Mouse (Mus musculus): ENCODE results near the gene Cdk5rap3. TPM values are rescaled to one million over a fixed set of nuclear protein-coding genes. Genes with fewer than 3 reads are reported as not detected.

Gene Cdk5rap3
- polyA plus RNA-seq, 1 experiment from 2014 or later: 50.9 TPM

DNA sequence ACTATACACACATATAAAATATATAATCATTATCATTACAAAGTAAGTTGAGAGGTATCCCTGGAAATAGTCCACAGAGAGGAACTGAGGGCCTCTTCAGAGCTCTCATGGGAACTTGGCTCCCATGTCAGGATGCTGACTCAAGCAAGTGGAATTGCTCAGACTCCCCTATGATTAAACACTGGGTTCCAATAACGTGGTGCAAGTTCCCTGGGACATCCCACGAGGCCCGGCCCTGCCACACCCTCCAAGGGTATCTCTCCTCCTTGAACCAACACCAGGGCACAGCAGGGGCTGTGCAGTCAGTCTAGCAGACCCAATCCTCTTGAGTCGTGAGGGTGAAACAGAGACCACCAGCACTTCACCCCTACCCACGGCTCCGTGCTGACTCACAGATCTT, 2.7 kb upstream of the Cdk5rap3 start:
- Histone ChIP-seq H3K4me1 (ENCODE audit: control insufficient read depth in 2 of 2, insufficient read depth in 2 of 2, low read length in 2 of 2) (peaks cover 0 to 9% of the 10 kb centered on the region in 2 experiments; a peak in 2 of 4 replicates), H3K9ac (ENCODE audit: low read length) (no peak overlapping the region), H3K9me3 (ENCODE audit: control insufficient read depth, low read length) (no peaks in the 10 kb centered on the region), H3K4me2 (ENCODE audit: low read length) (no peak overlapping the region), H3K27me3 (ENCODE audit: control insufficient read depth, insufficient read depth, low read length) (no peaks in the 10 kb centered on the region), H3K4me3 (ENCODE audit: control insufficient read depth in 1 of 2, insufficient read depth in 1 of 2, low read depth in 1 of 2, low read length in 2 of 2) (no peak overlapping the region), H3K36me3 (ENCODE audit: control insufficient read depth, insufficient read depth, low read length) (no peaks in the 10 kb centered on the region), H3K27ac (replicated peaks in 1 of 2; ENCODE audit: control insufficient read depth in 1 of 2, insufficient read depth in 1 of 2, low read depth in 2 of 2, low read length in 2 of 2) (no peak overlapping the region)
- no peak for ATAC-seq (ENCODE audit: insufficient number of reproducible peaks, insufficient read depth, low FRiP score, low read depth)
- 47% methylated on average over 6 of the region's 6 CpGs for WGBS

DNA sequence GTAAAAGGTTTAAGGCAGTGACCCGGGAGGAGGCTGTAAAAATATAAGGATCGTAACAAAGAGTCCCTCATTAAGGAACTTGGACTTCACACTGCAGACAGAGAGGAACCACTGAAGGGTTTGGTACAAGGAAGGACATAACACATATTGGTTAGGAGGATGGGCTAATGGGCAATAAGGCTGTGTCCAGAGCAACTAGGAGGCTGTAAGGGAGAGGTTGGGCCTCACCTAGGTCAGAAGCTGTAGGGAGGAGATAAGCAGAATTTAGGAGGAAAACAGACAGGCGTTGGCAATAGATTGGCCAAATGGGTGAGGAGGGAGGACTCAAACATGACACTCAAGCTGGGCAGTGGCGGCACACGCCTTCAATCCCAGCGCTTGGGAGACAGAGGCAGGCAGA, 1.1 kb upstream of the Cdk5rap3 start:
- H3K27me3 ChIP-seq (ENCODE audit: control insufficient read depth, insufficient read depth, low read length): no peaks in the 10 kb centered on the region
- H3K27ac ChIP-seq (replicated peaks in 1 of 2; ENCODE audit: control insufficient read depth in 1 of 2, insufficient read depth in 1 of 2, low read depth in 2 of 2, low read length in 2 of 2): no peak overlapping the region
- H3K9ac ChIP-seq (ENCODE audit: low read length): no peak overlapping the region
- H3K9me3 ChIP-seq (ENCODE audit: control insufficient read depth, low read length): no peaks in the 10 kb centered on the region
- WGBS: 74% methylated on average over 6 of the region's 6 CpGs
- ATAC-seq (ENCODE audit: insufficient number of reproducible peaks, insufficient read depth, low FRiP score, low read depth): no peak
- no peak overlapping the region for H3K4me2 ChIP-seq (ENCODE audit: low read length)
- no peak overlapping the region for H3K4me3 ChIP-seq (ENCODE audit: control insufficient read depth in 1 of 2, insufficient read depth in 1 of 2, low read depth in 1 of 2, low read length in 2 of 2)
- 0 out of 2 replicates have a peak, but pooled peaks cover 3% of the 10 kb centered on the region for H3K36me3 ChIP-seq (ENCODE audit: control insufficient read depth, insufficient read depth, low read length)
- peaks cover 0 to 9% of the 10 kb centered on the region in 2 experiments; a peak in 2 of 4 replicates for H3K4me1 ChIP-seq (ENCODE audit: control insufficient read depth in 2 of 2, insufficient read depth in 2 of 2, low read length in 2 of 2)

DNA sequence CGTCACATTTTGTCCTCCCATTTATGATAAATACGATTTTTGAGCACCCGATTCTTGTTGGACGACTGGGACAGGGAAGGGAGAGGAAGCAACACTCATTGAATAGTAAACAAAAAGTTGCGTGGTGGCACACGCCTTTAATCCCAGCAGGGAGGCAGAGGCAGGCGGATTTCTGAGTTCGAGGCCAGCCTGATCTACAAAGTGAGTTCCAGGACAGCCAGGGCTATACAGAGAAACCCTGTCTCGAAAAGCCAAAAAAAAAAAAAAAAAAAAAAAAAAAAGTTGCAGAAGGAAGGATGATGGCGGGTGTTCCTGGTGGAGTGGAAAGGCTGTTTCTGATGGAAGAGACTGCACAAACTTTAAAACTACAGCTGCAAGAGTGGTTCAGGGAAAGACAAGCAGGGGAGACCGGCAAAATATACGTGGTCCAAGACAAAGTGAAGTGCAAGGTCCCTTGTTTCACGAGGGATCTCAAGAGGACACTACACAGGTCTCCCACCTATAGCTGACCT, 645 bp upstream of the Cdk5rap3 start:
- WGBS: 28% methylated on average over 12 of the region's 13 CpGs
- Histone ChIP-seq H3K27ac (replicated peaks in 1 of 2; ENCODE audit: control insufficient read depth in 1 of 2, insufficient read depth in 1 of 2, low read depth in 2 of 2, low read length in 2 of 2) (no peak overlapping the region), H3K4me1 (ENCODE audit: control insufficient read depth in 2 of 2, insufficient read depth in 2 of 2, low read length in 2 of 2) (peaks cover 0 to 9% of the 10 kb centered on the region in 2 experiments; a peak in 2 of 4 replicates), H3K27me3 (ENCODE audit: control insufficient read depth, insufficient read depth, low read length) (no peaks in the 10 kb centered on the region), H3K4me2 (ENCODE audit: low read length) (peak overlapping the region; percentile 71), H3K36me3 (ENCODE audit: control insufficient read depth, insufficient read depth, low read length) (peaks cover 6% of the 10 kb centered on the region; the same call in 1 of the 2 replicates), H3K9ac (ENCODE audit: low read length) (peak overlapping the region; percentile 66), H3K9me3 (ENCODE audit: control insufficient read depth, low read length) (no peaks in the 10 kb centered on the region), H3K4me3 (ENCODE audit: control insufficient read depth in 1 of 2, insufficient read depth in 1 of 2, low read depth in 1 of 2, low read length in 2 of 2) (peak overlapping the region; percentile 49 to 77)
- ATAC-seq (ENCODE audit: insufficient number of reproducible peaks, insufficient read depth, low FRiP score, low read depth): no peak

DNA sequence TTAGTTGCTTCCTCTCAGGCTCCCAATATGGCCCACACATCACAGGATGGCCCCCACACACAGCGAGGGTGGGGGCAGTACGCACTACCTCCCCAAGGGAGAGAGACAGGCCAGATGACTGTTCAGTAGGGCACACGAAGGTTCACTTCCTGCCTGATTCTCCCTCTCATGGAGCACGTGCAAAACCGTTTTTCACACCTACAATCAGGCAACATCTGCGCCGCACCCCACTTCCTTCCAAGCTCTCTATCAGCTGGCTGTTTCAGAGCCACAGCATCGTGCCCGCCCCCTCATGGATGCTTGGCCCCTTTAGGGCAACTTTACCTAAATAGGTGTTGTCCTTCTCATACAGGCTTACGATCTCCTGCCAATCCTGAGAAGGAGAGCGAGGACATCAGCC, 3.6 kb downstream of the Cdk5rap3 start:
- Histone ChIP-seq H3K4me3 (ENCODE audit: control insufficient read depth in 1 of 2, insufficient read depth in 1 of 2, low read depth in 1 of 2, low read length in 2 of 2) (no peak overlapping the region), H3K9ac (ENCODE audit: low read length) (no peak overlapping the region), H3K4me1 (ENCODE audit: control insufficient read depth in 2 of 2, insufficient read depth in 2 of 2, low read length in 2 of 2) (peaks cover 0 to 9% of the 10 kb centered on the region in 2 experiments; a peak in 3 of 4 replicates), H3K27me3 (ENCODE audit: control insufficient read depth, insufficient read depth, low read length) (no peaks in the 10 kb centered on the region), H3K4me2 (ENCODE audit: low read length) (no peak overlapping the region), H3K27ac (replicated peaks in 1 of 2; ENCODE audit: control insufficient read depth in 1 of 2, insufficient read depth in 1 of 2, low read depth in 2 of 2, low read length in 2 of 2) (no peak overlapping the region), H3K9me3 (ENCODE audit: control insufficient read depth, low read length) (no peaks in the 10 kb centered on the region), H3K36me3 (ENCODE audit: control insufficient read depth, insufficient read depth, low read length) (peaks cover 39% of the 10 kb centered on the region)
- ATAC-seq (ENCODE audit: insufficient number of reproducible peaks, insufficient read depth, low FRiP score, low read depth): no peak
- 79% methylated on average over 11 of the region's 11 CpGs for WGBS

DNA sequence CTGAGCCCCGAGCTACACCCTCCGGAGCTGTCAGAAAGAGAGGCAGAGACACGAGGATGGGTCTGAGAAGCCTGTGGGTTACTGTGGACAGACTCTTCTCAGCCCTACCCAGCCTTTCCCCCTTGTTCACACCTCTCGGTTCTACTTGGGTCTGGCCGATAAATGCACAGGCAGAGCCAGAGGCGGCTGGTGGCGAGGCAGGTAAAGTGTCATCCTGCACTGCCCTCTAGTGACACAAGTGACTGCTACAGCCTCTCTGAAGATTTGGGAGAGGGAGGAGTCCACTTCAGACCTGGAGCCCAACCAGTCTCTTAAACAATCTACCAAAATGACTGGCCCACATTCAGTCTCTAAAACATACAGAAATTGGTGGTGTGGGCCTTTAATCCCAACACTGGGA, 6.3 kb downstream of the Cdk5rap3 start:
- H3K4me2 ChIP-seq (ENCODE audit: low read length): no peak overlapping the region
- 0 out of 2 replicates have a peak, but pooled peaks have one; percentile 37 for ATAC-seq (ENCODE audit: insufficient number of reproducible peaks, insufficient read depth, low FRiP score, low read depth)
- no peak overlapping the region for H3K4me3 ChIP-seq (ENCODE audit: control insufficient read depth in 1 of 2, insufficient read depth in 1 of 2, low read depth in 1 of 2, low read length in 2 of 2)
- H3K9me3 ChIP-seq (ENCODE audit: control insufficient read depth, low read length): no peaks in the 10 kb centered on the region
- WGBS: 25% methylated on average over 7 of the region's 7 CpGs
- peaks cover 44% of the 10 kb centered on the region for H3K36me3 ChIP-seq (ENCODE audit: control insufficient read depth, insufficient read depth, low read length)
- no peaks in the 10 kb centered on the region for H3K27me3 ChIP-seq (ENCODE audit: control insufficient read depth, insufficient read depth, low read length)
- no peak overlapping the region for H3K9ac ChIP-seq (ENCODE audit: low read length)
- peaks cover 14 to 19% of the 10 kb centered on the region in 2 experiments for H3K4me1 ChIP-seq (ENCODE audit: control insufficient read depth in 2 of 2, insufficient read depth in 2 of 2, low read length in 2 of 2)
- no peak overlapping the region for H3K27ac ChIP-seq (replicated peaks in 1 of 2; ENCODE audit: control insufficient read depth in 1 of 2, insufficient read depth in 1 of 2, low read depth in 2 of 2, low read length in 2 of 2)

DNA sequence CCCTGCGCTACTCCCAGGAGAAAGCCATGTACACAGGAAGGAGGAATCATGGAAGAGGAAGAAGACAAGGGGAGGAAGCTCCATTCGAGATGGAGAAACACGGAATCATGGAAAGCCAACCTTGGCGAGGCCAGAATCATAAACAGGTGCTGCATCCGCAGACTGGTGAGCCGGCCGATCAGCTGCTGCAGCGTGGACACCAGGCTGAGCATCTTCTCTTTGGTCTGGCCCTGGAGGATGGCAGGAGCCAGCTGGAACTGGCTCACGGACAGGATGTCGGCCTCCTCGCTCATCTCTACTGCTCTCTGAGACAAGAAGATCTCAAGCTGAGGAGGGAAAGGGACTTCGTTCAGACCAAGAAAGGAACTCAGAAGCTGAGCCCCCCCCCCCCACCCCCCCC, 7.7 kb downstream of the Cdk5rap3 start:
- no peak overlapping the region for H3K9ac ChIP-seq (ENCODE audit: low read length)
- peaks cover 44% of the 10 kb centered on the region for H3K36me3 ChIP-seq (ENCODE audit: control insufficient read depth, insufficient read depth, low read length)
- H3K4me2 ChIP-seq (ENCODE audit: low read length): no peak overlapping the region
- no peaks in the 10 kb centered on the region for H3K9me3 ChIP-seq (ENCODE audit: control insufficient read depth, low read length)
- H3K4me1 ChIP-seq (ENCODE audit: control insufficient read depth in 2 of 2, insufficient read depth in 2 of 2, low read length in 2 of 2): peaks cover 14 to 18% of the 10 kb centered on the region in 2 experiments
- ATAC-seq (ENCODE audit: insufficient number of reproducible peaks, insufficient read depth, low FRiP score, low read depth): no peak
- WGBS: 90% methylated on average over 12 of the region's 12 CpGs
- H3K4me3 ChIP-seq (ENCODE audit: control insufficient read depth in 1 of 2, insufficient read depth in 1 of 2, low read depth in 1 of 2, low read length in 2 of 2): no peak overlapping the region
- H3K27ac ChIP-seq (replicated peaks in 1 of 2; ENCODE audit: control insufficient read depth in 1 of 2, insufficient read depth in 1 of 2, low read depth in 2 of 2, low read length in 2 of 2): no peak overlapping the region
- H3K27me3 ChIP-seq (ENCODE audit: control insufficient read depth, insufficient read depth, low read length): no peaks in the 10 kb centered on the region

DNA sequence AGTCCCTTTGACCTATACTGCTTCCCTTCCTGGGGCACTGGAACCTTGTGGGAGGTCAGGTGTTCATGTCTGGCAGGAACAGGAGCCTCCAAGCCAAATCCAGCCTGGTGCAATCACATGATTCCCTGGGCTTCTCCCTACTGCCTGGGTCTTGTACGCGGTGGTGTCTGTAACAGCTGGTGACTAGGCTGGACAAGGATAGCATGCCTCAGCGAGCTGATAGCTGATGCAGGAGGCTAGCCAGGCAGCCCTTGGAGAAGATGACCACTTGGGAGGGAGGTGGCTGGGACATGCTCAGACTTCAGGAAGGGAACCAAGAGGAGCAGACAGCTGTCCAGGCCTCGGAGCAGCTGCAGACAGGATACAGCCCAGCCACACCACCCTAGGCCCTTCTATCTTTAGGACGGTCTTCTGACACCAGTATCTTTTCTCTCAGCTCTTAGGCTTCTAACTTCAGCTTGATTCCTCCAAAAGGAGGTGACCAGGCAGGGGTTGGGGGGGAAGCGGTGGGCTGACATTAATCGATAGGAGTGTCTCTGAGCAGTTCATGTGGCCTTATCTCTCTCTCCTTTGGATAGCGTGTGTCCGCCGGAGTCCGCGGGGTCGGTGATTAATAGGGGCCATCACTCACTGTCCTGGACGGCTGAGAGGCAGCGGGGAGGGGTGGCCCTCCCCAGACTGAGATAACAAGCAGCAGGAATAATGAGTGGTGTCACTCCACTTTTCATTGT, 9.7 kb downstream of the Cdk5rap3 start:
- 11% methylated on average over 15 of the region's 15 CpGs for WGBS
- Histone ChIP-seq H3K4me2 (ENCODE audit: low read length) (peak overlapping the region; percentile 11; the same call in 1 of the 2 replicates), H3K4me1 (ENCODE audit: control insufficient read depth in 2 of 2, insufficient read depth in 2 of 2, low read length in 2 of 2) (peaks cover 21 to 28% of the 10 kb centered on the region in 2 experiments), H3K9ac (ENCODE audit: low read length) (no peak overlapping the region), H3K36me3 (ENCODE audit: control insufficient read depth, insufficient read depth, low read length) (peaks cover 35% of the 10 kb centered on the region), H3K27ac (replicated peaks in 1 of 2; ENCODE audit: control insufficient read depth in 1 of 2, insufficient read depth in 1 of 2, low read depth in 2 of 2, low read length in 2 of 2) (peak overlapping the region in 1 of 2 experiments; percentile 0; a peak in 2 of 4 replicates), H3K27me3 (ENCODE audit: control insufficient read depth, insufficient read depth, low read length) (no peaks in the 10 kb centered on the region), H3K4me3 (ENCODE audit: control insufficient read depth in 1 of 2, insufficient read depth in 1 of 2, low read depth in 1 of 2, low read length in 2 of 2) (no peak overlapping the region), H3K9me3 (ENCODE audit: control insufficient read depth, low read length) (no peaks in the 10 kb centered on the region)
- no peak for ATAC-seq (ENCODE audit: insufficient number of reproducible peaks, insufficient read depth, low FRiP score, low read depth)

Measured in heart, embryonic 14.5 days (tissue).